Mouse (Mus musculus) thymus, adult 2 months (tissue): ENCODE data around the gene Fxyd7. TPM values are rescaled to one million over a fixed set of nuclear protein-coding genes. Genes with fewer than 3 reads are reported as not detected.

ENCODE experiments used
- DNase-seq: peaks from one replicate; pipeline ENCODE4 v3.0.0; 2021
- H3K27ac ChIP-seq: fragments of 200-500 bp; 2 replicates; pipeline ENCODE4 v1.5.1; 2012; ENCODE audit warnings: low read length, control low read depth; ENCODE audit not compliant: control insufficient read depth, insufficient read depth
- H3K27me3 ChIP-seq: fragments of 200-500 bp; 2 replicates; pipeline ENCODE4 v1.6.1; 2012; ENCODE audit warnings: mild to moderate bottlenecking, low read length, moderate library complexity, mixed read lengths; ENCODE audit not compliant: control insufficient read depth, insufficient read depth
- H3K36me3 ChIP-seq: fragments of 200-500 bp; 2 replicates; pipeline ENCODE4 v1.6.1; 2012; ENCODE audit warnings: mild to moderate bottlenecking, low read length, moderate library complexity; ENCODE audit not compliant: control insufficient read depth, insufficient read depth
- H3K4me1 ChIP-seq: fragments of 200-500 bp; replicated peaks from 2 replicates; pipeline ENCODE4 v1.6.1; 2012; ENCODE audit warnings: low read length; ENCODE audit not compliant: control insufficient read depth, insufficient read depth
- H3K4me3 ChIP-seq: fragments of 200-500 bp; 2 replicates; pipeline ENCODE4 v1.5.1; 2012; ENCODE audit warnings: mild to moderate bottlenecking, low read length, control low read depth, moderate library complexity; ENCODE audit not compliant: control insufficient read depth, insufficient read depth
- CTCF ChIP-seq: fragments of 200-500 bp; IDR thresholded peaks from 2 replicates; pipeline ENCODE4 v1.5.1; 2012; ENCODE audit warnings: mild to moderate bottlenecking, control low read depth, low read length, moderate library complexity, borderline replicate concordance; ENCODE audit not compliant: control insufficient read depth, poor library complexity, insufficient read depth; ENCODE audit errors: extremely low read depth
- POLR2A ChIP-seq: fragments of 200-500 bp; IDR thresholded peaks from 2 replicates; pipeline ENCODE4 v1.6.1; 2012; ENCODE audit warnings: mild to moderate bottlenecking, low read length, control low read depth, moderate library complexity; ENCODE audit not compliant: control insufficient read depth, poor library complexity, insufficient read depth; ENCODE audit errors: extremely low read depth
- WGBS: fragments of 180-500 bp; shearing (Covaris S2); methylation state at CpG from one replicate; pipeline ENCODE4 v1.1.7; 2018; 5-methylcytosine and 5-hydroxymethylcytosine counted together
- polyA plus RNA-seq: library from polyadenylated mRNA; depleted of rRNA; stranded (reverse); fragments of >200 nt; gene quantifications from 2 replicates; pipeline ENCODE4 v1.2.3, GENCODE M21; 2012

Fxyd7 gene
- polyA plus RNA-seq, 1 experiment: 2.2 TPM

- WGBS: 83% methylated on average over 14 of the region's 14 CpGs
Measured at GRCm38 (mm10) chr7:31082831-31083588, 31.7 kb upstream of the Fxyd7 start.

GRCm38 (mm10) chr7:31082106-31082505 is 30.8 kb upstream of the Fxyd7 start:
- Histone ChIP-seq H3K27me3 (no peaks in the 10 kb centered on the region), H3K27ac (no peak overlapping the region), H3K4me1 (peaks cover 6% of the 10 kb centered on the region), H3K4me3 (no peak overlapping the region), H3K36me3 (no peaks in the 10 kb centered on the region)
- no peak for DNase-seq
- TF ChIP-seq CTCF: no peak
- no peak for TF ChIP-seq POLR2A

More at GRCm38 (mm10) chr7:31082831-31083588, 31.7 kb upstream of the Fxyd7 start:
- DNase-seq: no peak
- Histone ChIP-seq H3K36me3 (no peaks in the 10 kb centered on the region), H3K27me3 (no peaks in the 10 kb centered on the region), H3K4me1 (peaks cover 13% of the 10 kb centered on the region), H3K27ac (no peak overlapping the region), H3K4me3 (no peak overlapping the region)
- TF ChIP-seq POLR2A: no peak
- TF ChIP-seq CTCF: no peak

- 75% methylated on average over 1 of the region's 1 CpGs for WGBS
- no peak for TF ChIP-seq POLR2A
- no peak for TF ChIP-seq CTCF
- no peak overlapping the region for H3K27ac ChIP-seq
Measured at GRCm38 (mm10) chr7:31081106-31081505, 29.8 kb upstream of the Fxyd7 start.

GRCm38 (mm10) chr7:31080611-31081010 is 29.3 kb upstream of the Fxyd7 start:
- 92% methylated on average over 3 of the region's 3 CpGs for WGBS

More at GRCm38 (mm10) chr7:31081106-31081505, 29.8 kb upstream of the Fxyd7 start:
- Histone ChIP-seq H3K4me3 (no peak overlapping the region), H3K27me3 (no peaks in the 10 kb centered on the region), H3K36me3 (no peaks in the 10 kb centered on the region), H3K4me1 (0 out of 2 replicates have a peak, but pooled peaks cover 2% of the 10 kb centered on the region)
- no peak for DNase-seq

GRCm38 (mm10) chr7:31079670-31080069 is 28.4 kb upstream of the Fxyd7 start:
- H3K27ac ChIP-seq: no peak overlapping the region
- no peaks in the 10 kb centered on the region for H3K27me3 ChIP-seq
- H3K36me3 ChIP-seq: no peaks in the 10 kb centered on the region
- no peaks in the 10 kb centered on the region for H3K4me1 ChIP-seq
- no peak for DNase-seq
- H3K4me3 ChIP-seq: no peak overlapping the region
- 91% methylated on average over 8 of the region's 8 CpGs for WGBS
- TF ChIP-seq CTCF (no peak), POLR2A (no peak)

More at GRCm38 (mm10) chr7:31080611-31081010, 29.3 kb upstream of the Fxyd7 start:
- no peak overlapping the region for H3K27ac ChIP-seq
- no peak for DNase-seq
- no peaks in the 10 kb centered on the region for H3K27me3 ChIP-seq
- TF ChIP-seq CTCF (no peak), POLR2A (no peak)
- H3K4me3 ChIP-seq: no peak overlapping the region
- H3K4me1 ChIP-seq: 0 out of 2 replicates have a peak, but pooled peaks cover 2% of the 10 kb centered on the region
- no peaks in the 10 kb centered on the region for H3K36me3 ChIP-seq

GRCm38 (mm10) chr7:31077885-31078445 is 26.7 kb upstream of the Fxyd7 start:
- Histone ChIP-seq H3K27ac (no peak overlapping the region), H3K4me1 (no peaks in the 10 kb centered on the region), H3K27me3 (no peaks in the 10 kb centered on the region), H3K4me3 (no peak overlapping the region), H3K36me3 (no peaks in the 10 kb centered on the region)
- WGBS: 44% methylated on average over 5 of the region's 5 CpGs
- peak; percentile 45; the same call in 1 of the 2 replicates for TF ChIP-seq CTCF
- TF ChIP-seq POLR2A: no peak
- peak; percentile 31 for DNase-seq
